Mouse (Mus musculus): ENCODE results near the gene Lmtk2.

Lmtk2 gene

GRCm38 (mm10) chr5:144100149-144100935 is at the start of gene Lmtk2:
Lmtk2 (plus strand) TSS chr5:144100436.
- H3K36me3 ChIP-seq (ENCODE audit: control insufficient read depth, insufficient read depth, low read length, poor library complexity, severe bottlenecking), result no peaks in the 10 kb centered on the region
- H3K27me3 ChIP-seq (ENCODE audit: control insufficient read depth, insufficient read depth, low read length, poor library complexity, severe bottlenecking), result no peaks in the 10 kb centered on the region
- peak; percentile 97 for DNase-seq (ENCODE audit: low read depth, low spot score)

GRCm38 (mm10) chr5:144051268-144051667 is 49.0 kb upstream of the Lmtk2 start:
- Histone ChIP-seq H3K27me3 (ENCODE audit: control insufficient read depth, insufficient read depth, low read length, poor library complexity, severe bottlenecking) (no peaks in the 10 kb centered on the region), H3K36me3 (ENCODE audit: control insufficient read depth, insufficient read depth, low read length, poor library complexity, severe bottlenecking) (no peaks in the 10 kb centered on the region)
- DNase-seq (ENCODE audit: low read depth, low spot score), result peak; percentile 44

- Histone ChIP-seq H3K36me3 (ENCODE audit: control insufficient read depth, insufficient read depth, low read length, poor library complexity, severe bottlenecking) (no peaks in the 10 kb centered on the region), H3K27me3 (ENCODE audit: control insufficient read depth, insufficient read depth, low read length, poor library complexity, severe bottlenecking) (no peaks in the 10 kb centered on the region)
- no peak for DNase-seq (ENCODE audit: low read depth, low spot score)
Measured at GRCm38 (mm10) chr5:144053450-144053849, 46.8 kb upstream of the Lmtk2 start.

GRCm38 (mm10) chr5:144054340-144054739 is 45.9 kb upstream of the Lmtk2 start:
- H3K36me3 ChIP-seq (ENCODE audit: control insufficient read depth, insufficient read depth, low read length, poor library complexity, severe bottlenecking), result no peaks in the 10 kb centered on the region
- H3K27me3 ChIP-seq (ENCODE audit: control insufficient read depth, insufficient read depth, low read length, poor library complexity, severe bottlenecking), result no peaks in the 10 kb centered on the region
- DNase-seq (ENCODE audit: low read depth, low spot score), result no peak

- H3K27me3 ChIP-seq (ENCODE audit: control insufficient read depth, insufficient read depth, low read length, poor library complexity, severe bottlenecking), result no peaks in the 10 kb centered on the region; the same call in 1 of the 2 replicates
- no peak for DNase-seq (ENCODE audit: low read depth, low spot score)
- no peaks in the 10 kb centered on the region for H3K36me3 ChIP-seq (ENCODE audit: control insufficient read depth, insufficient read depth, low read length, poor library complexity, severe bottlenecking)
Measured at GRCm38 (mm10) chr5:144064093-144064492, 36.1 kb upstream of the Lmtk2 start.

GRCm38 (mm10) chr5:144066036-144066435 is 34.2 kb upstream of the Lmtk2 start:
- DNase-seq (ENCODE audit: low read depth, low spot score), result no peak
- no peaks in the 10 kb centered on the region for H3K36me3 ChIP-seq (ENCODE audit: control insufficient read depth, insufficient read depth, low read length, poor library complexity, severe bottlenecking)
- no peaks in the 10 kb centered on the region; the same call in 1 of the 2 replicates for H3K27me3 ChIP-seq (ENCODE audit: control insufficient read depth, insufficient read depth, low read length, poor library complexity, severe bottlenecking)

GRCm38 (mm10) chr5:144070064-144070463 is 30.2 kb upstream of the Lmtk2 start:
- Histone ChIP-seq H3K36me3 (ENCODE audit: control insufficient read depth, insufficient read depth, low read length, poor library complexity, severe bottlenecking) (no peaks in the 10 kb centered on the region), H3K27me3 (ENCODE audit: control insufficient read depth, insufficient read depth, low read length, poor library complexity, severe bottlenecking) (no peaks in the 10 kb centered on the region)
- no peak for DNase-seq (ENCODE audit: low read depth, low spot score)

- Histone ChIP-seq H3K27me3 (ENCODE audit: control insufficient read depth, insufficient read depth, low read length, poor library complexity, severe bottlenecking) (no peaks in the 10 kb centered on the region), H3K36me3 (ENCODE audit: control insufficient read depth, insufficient read depth, low read length, poor library complexity, severe bottlenecking) (no peaks in the 10 kb centered on the region)
- no peak for DNase-seq (ENCODE audit: low read depth, low spot score)
Measured at GRCm38 (mm10) chr5:144071249-144071648, 29.0 kb upstream of the Lmtk2 start.

- Histone ChIP-seq H3K36me3 (ENCODE audit: control insufficient read depth, insufficient read depth, low read length, poor library complexity, severe bottlenecking) (no peaks in the 10 kb centered on the region), H3K27me3 (ENCODE audit: control insufficient read depth, insufficient read depth, low read length, poor library complexity, severe bottlenecking) (no peaks in the 10 kb centered on the region)
- no peak for DNase-seq (ENCODE audit: low read depth, low spot score)
Measured at GRCm38 (mm10) chr5:144077541-144077940, 22.7 kb upstream of the Lmtk2 start.

GRCm38 (mm10) chr5:144080886-144081285 is 19.4 kb upstream of the Lmtk2 start:
- Histone ChIP-seq H3K36me3 (ENCODE audit: control insufficient read depth, insufficient read depth, low read length, poor library complexity, severe bottlenecking) (no peaks in the 10 kb centered on the region), H3K27me3 (ENCODE audit: control insufficient read depth, insufficient read depth, low read length, poor library complexity, severe bottlenecking) (no peaks in the 10 kb centered on the region)
- no peak for DNase-seq (ENCODE audit: low read depth, low spot score)

GRCm38 (mm10) chr5:144082006-144082405 is 18.2 kb upstream of the Lmtk2 start:
- Histone ChIP-seq H3K36me3 (ENCODE audit: control insufficient read depth, insufficient read depth, low read length, poor library complexity, severe bottlenecking) (no peaks in the 10 kb centered on the region), H3K27me3 (ENCODE audit: control insufficient read depth, insufficient read depth, low read length, poor library complexity, severe bottlenecking) (no peaks in the 10 kb centered on the region)
- no peak for DNase-seq (ENCODE audit: low read depth, low spot score)

- Histone ChIP-seq H3K27me3 (ENCODE audit: control insufficient read depth, insufficient read depth, low read length, poor library complexity, severe bottlenecking) (no peaks in the 10 kb centered on the region), H3K36me3 (ENCODE audit: control insufficient read depth, insufficient read depth, low read length, poor library complexity, severe bottlenecking) (no peaks in the 10 kb centered on the region)
- DNase-seq (ENCODE audit: low read depth, low spot score), result no peak
Measured at GRCm38 (mm10) chr5:144083521-144083920, 16.7 kb upstream of the Lmtk2 start.

- H3K36me3 ChIP-seq (ENCODE audit: control insufficient read depth, insufficient read depth, low read length, poor library complexity, severe bottlenecking), result no peaks in the 10 kb centered on the region
- H3K27me3 ChIP-seq (ENCODE audit: control insufficient read depth, insufficient read depth, low read length, poor library complexity, severe bottlenecking), result no peaks in the 10 kb centered on the region
- no peak for DNase-seq (ENCODE audit: low read depth, low spot score)
Measured at GRCm38 (mm10) chr5:144084271-144084670, 16.0 kb upstream of the Lmtk2 start.

- H3K27me3 ChIP-seq (ENCODE audit: control insufficient read depth, insufficient read depth, low read length, poor library complexity, severe bottlenecking), result no peaks in the 10 kb centered on the region
- DNase-seq (ENCODE audit: low read depth, low spot score), result no peak
- H3K36me3 ChIP-seq (ENCODE audit: control insufficient read depth, insufficient read depth, low read length, poor library complexity, severe bottlenecking), result no peaks in the 10 kb centered on the region
Measured at GRCm38 (mm10) chr5:144085696-144086095, 14.5 kb upstream of the Lmtk2 start.

- DNase-seq (ENCODE audit: low read depth, low spot score), result peak; percentile 8
- Histone ChIP-seq H3K27me3 (ENCODE audit: control insufficient read depth, insufficient read depth, low read length, poor library complexity, severe bottlenecking) (no peaks in the 10 kb centered on the region), H3K36me3 (ENCODE audit: control insufficient read depth, insufficient read depth, low read length, poor library complexity, severe bottlenecking) (no peaks in the 10 kb centered on the region)
Measured at GRCm38 (mm10) chr5:144086494-144086893, 13.7 kb upstream of the Lmtk2 start.

GRCm38 (mm10) chr5:144088354-144088753 is 11.9 kb upstream of the Lmtk2 start:
- Histone ChIP-seq H3K36me3 (ENCODE audit: control insufficient read depth, insufficient read depth, low read length, poor library complexity, severe bottlenecking) (no peaks in the 10 kb centered on the region), H3K27me3 (ENCODE audit: control insufficient read depth, insufficient read depth, low read length, poor library complexity, severe bottlenecking) (no peaks in the 10 kb centered on the region)
- no peak for DNase-seq (ENCODE audit: low read depth, low spot score)
